Mouse (Mus musculus) erythroblast, embryonic 14.5 days (primary cell): ENCODE data around the gene Ccdc28b. TPM values are rescaled to one million over a fixed set of nuclear protein-coding genes. Genes with fewer than 3 reads are reported as not detected.
A peak's percentile ranks its signal among the peaks of the same experiment; 100 is the strongest.

Source experiments
- H3K27me3 ChIP-seq: 2 replicates; pipeline ENCODE4 v1.6.1; 2012; ENCODE audit warnings: inconsistent platforms; ENCODE audit not compliant: control insufficient read depth
- H3K36me3 ChIP-seq: 2 replicates; pipeline ENCODE4 v1.6.1; 2012; ENCODE audit warnings: mild to moderate bottlenecking, inconsistent platforms; ENCODE audit not compliant: control insufficient read depth
- H3K4me1 ChIP-seq: 2 replicates; pipeline ENCODE4 v1.6.1; 2012; ENCODE audit warnings: inconsistent platforms; ENCODE audit not compliant: control insufficient read depth
- H3K4me3 ChIP-seq: replicated peaks from 2 replicates; pipeline ENCODE3; 2012; ENCODE audit warnings: moderate library complexity, mild to moderate bottlenecking, inconsistent platforms
- H3K9me3 ChIP-seq: 2 replicates; pipeline ENCODE4 v1.6.1; 2012; ENCODE audit warnings: low read length, inconsistent platforms, mixed read lengths; ENCODE audit not compliant: control insufficient read depth
- GATA1 ChIP-seq: IDR thresholded peaks from 2 replicates; pipeline ENCODE4 v1.6.1; 2012; ENCODE audit warnings: low read length, inconsistent platforms, mixed read lengths
- TAL1 ChIP-seq: IDR thresholded peaks from 3 replicates; pipeline ENCODE4 v1.6.1; 2012; ENCODE audit warnings: low read length, inconsistent platforms, mixed read lengths
- polyA plus RNA-seq: library from polyadenylated mRNA; stranded (reverse); fragments of >175 nt; gene quantifications from 2 replicates; pipeline ENCODE4 v1.2.3, GENCODE M21; 2012

The Ccdc28b gene
- polyA plus RNA-seq, 1 experiment: 0.73 TPM

DNA sequence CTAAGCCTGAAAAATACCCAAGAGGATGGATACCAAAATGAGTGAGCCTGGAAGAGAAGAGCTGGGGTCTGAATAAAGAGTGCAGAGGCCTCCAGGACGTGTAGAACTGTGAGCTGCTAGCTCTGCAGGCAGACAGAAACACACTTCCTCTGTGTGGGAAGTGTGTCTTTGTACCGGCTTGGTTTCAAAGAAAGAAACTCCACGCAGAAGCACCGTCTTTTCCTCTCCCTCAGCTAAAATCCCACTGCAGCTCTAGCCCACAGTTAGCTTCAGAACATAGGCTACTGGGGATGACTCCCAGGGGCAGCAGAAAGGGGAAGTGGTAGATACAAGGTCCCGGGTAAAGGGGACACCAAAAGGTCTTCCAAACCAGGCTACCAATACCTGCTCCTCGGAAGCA is 21.5 kb upstream of the Ccdc28b start:
- H3K4me1 ChIP-seq: peaks cover 9% of the 10 kb centered on the region
- H3K36me3 ChIP-seq: peaks cover 64% of the 10 kb centered on the region
- TF ChIP-seq TAL1: no peak
- H3K9me3 ChIP-seq: no peaks in the 10 kb centered on the region
- H3K27me3 ChIP-seq: no peaks in the 10 kb centered on the region
- no peak overlapping the region for H3K4me3 ChIP-seq

DNA sequence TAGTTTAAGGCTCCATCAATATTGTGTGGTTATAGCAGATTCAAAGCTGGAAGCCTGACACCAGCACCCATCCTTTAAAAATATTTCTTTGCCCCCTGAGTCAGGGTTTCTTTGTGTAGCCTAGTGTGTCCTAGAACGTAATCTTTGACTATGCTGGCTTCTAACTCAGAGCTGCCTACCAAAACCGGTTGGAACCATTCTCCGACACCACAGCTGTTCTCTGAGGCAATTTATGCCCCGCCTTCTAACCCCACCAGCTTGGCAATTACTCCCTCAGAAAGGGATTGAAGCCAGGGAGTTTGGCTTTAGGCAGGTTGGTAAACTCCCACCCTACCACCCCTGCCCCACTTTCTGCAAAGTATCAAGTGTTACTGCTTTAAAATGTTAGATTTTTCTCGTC is 18.0 kb upstream of the Ccdc28b start:
- Histone ChIP-seq H3K27me3 (no peaks in the 10 kb centered on the region), H3K4me3 (peak overlapping the region; percentile 94), H3K4me1 (peaks cover 38% of the 10 kb centered on the region), H3K9me3 (no peaks in the 10 kb centered on the region), H3K36me3 (peaks cover 60% of the 10 kb centered on the region)
- TF ChIP-seq TAL1: no peak
- TF ChIP-seq GATA1: no peak

DNA sequence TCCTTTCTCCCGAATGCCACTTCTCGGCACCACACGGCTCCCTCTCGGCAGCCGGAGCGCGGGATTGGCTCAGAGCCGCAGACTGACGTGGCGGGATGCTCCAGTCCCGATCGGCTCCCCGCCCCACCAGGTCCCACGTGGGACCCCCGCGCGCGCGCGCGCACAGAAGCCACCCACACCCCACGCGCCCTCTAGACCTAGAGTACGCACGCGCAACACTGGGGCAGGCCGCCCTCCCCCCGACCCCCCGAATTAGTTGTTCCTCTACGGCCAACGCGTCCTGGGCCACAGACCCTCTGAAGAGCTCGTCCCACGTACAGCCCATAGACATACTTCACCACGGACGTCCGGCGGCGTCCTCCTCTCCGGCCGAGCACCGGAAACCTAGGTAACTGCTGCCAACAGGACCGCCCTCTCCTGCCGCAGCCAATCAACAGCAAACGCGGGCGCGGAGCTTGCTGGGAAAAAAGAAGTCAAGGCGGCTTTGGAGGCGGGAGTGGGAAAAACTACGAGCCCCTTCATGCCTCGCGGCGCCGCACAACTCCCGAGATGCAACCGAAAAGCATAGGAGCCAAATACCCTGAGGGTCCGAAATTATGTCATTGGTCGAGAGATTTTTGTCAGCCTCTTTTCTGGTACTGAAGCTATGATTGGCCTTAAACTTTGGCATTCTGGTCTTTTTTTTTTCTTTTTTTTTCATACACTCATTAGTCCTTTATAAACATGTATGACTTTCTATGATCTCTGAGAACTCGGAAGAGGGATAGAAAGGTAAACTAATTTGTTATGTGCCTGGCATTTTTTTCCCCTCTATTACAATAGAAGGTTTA is 17.1 kb upstream of the Ccdc28b start, which contains the start of gene Txlna:
Gene Txlna, minus strand, starts transcription at position 428 of the 830 bp plus-strand sequence.
- no peaks in the 10 kb centered on the region for H3K9me3 ChIP-seq
- no peaks in the 10 kb centered on the region for H3K27me3 ChIP-seq
- peaks cover 38% of the 10 kb centered on the region for H3K4me1 ChIP-seq
- TF ChIP-seq GATA1: no peak
- no peak for TF ChIP-seq TAL1
- peaks cover 60% of the 10 kb centered on the region for H3K36me3 ChIP-seq
- H3K4me3 ChIP-seq: peak within 1 kb of the TSS; percentile 94

DNA sequence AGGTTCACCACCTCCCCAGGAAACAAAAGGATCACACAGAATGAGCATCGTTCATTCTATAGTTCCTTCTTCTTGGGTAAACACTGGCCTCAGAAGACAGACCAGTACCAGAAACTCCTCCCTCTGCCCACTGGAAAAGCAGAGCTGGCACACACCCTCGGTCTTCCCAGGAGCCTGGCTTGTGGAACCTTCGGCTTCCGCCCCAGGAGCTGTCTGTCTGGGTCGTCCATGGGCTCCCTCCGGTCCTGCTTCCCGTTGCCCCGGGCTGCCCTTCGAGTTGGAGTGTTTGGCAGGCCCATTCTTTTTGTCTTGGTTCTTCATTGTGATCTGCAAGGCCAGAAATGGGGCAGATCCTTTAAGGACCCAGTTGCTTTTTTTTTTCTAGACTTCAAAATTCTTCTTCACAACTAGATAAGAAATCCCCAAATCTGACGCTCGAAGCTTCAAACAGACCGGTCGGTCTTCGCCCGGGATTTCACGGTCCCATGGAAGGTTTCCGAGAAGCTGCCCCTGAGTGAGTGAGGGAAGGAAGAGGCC is 16.4 kb upstream of the Ccdc28b start:
- peaks cover 59% of the 10 kb centered on the region for H3K36me3 ChIP-seq
- no peak for TF ChIP-seq TAL1
- no peak for TF ChIP-seq GATA1
- peak overlapping the region; percentile 94 for H3K4me3 ChIP-seq
- H3K9me3 ChIP-seq: no peaks in the 10 kb centered on the region
- no peaks in the 10 kb centered on the region for H3K27me3 ChIP-seq
- peaks cover 40% of the 10 kb centered on the region for H3K4me1 ChIP-seq

DNA sequence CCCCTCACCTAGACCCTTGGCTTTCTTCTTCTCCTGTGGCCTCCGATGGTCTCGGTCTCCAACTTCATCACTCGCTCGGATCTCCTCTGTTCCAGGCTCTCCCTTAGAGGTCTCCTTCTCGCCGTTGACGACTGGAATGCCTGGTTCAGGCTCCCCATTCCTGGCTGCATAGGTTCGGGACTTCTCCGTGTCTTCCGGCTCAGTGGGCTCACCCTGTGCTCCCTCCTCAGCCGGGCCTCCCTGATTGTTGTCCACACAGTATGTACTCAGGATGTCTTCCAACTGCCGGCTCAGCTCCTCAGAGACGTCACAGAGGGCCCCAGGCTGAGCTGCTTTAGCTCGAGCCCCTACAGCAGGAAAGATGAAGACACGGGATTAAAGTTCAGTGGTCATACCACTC is 15.5 kb upstream of the Ccdc28b start:
- Histone ChIP-seq H3K9me3 (no peaks in the 10 kb centered on the region), H3K4me1 (peaks cover 48% of the 10 kb centered on the region), H3K4me3 (peak overlapping the region; percentile 94), H3K36me3 (peaks cover 59% of the 10 kb centered on the region), H3K27me3 (no peaks in the 10 kb centered on the region)
- no peak for TF ChIP-seq GATA1

DNA sequence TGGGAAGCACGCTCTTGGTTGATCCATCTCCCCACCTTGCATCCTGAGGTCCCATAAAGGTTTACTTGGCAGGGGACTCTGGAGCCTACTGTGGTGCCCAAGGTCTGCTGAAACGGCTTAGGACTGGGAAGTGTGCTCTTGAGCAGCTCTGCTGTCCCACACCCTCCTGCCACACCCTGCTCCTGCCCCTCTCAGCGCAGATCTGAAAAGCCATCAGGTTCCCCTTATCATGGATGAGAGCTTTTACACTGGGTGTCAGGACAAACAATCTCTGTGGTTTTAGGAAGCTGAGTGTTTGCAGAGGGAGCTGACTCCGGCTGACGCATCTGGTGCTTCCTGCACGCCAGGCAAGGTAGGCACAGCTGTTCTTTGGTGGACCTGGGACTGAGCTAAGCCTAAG is 10.1 kb upstream of the Ccdc28b start:
- H3K9me3 ChIP-seq: no peaks in the 10 kb centered on the region
- peaks cover 47% of the 10 kb centered on the region for H3K4me1 ChIP-seq
- peaks cover 93% of the 10 kb centered on the region for H3K36me3 ChIP-seq
- H3K4me3 ChIP-seq: peak overlapping the region; percentile 9
- no peaks in the 10 kb centered on the region for H3K27me3 ChIP-seq
- TF ChIP-seq TAL1 (no peak), GATA1 (no peak)

DNA sequence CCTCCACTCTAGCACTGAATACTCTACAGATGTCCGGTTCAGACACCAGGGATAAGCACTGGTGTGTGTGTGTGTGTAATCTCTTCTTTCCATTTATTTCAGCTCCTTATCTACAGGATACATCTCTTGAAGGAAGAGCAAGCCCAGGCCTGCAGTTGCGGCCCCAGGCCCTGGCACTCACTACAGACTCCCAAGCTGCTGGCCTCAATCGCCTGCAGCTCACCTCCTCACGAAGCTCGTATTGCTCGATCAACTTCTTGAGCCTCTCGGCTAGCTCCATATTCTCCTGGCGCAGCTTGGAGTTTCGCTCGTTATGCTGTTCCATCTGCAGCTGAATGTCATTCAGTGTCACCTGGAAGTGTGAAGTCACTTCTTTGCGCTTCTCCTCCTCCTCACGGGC is 8.1 kb upstream of the Ccdc28b start:
- H3K36me3 ChIP-seq: peaks cover 95% of the 10 kb centered on the region
- TF ChIP-seq TAL1 (no peak), GATA1 (no peak)
- no peaks in the 10 kb centered on the region for H3K9me3 ChIP-seq
- no peak overlapping the region for H3K4me3 ChIP-seq
- H3K27me3 ChIP-seq: no peaks in the 10 kb centered on the region
- H3K4me1 ChIP-seq: peaks cover 32% of the 10 kb centered on the region

DNA sequence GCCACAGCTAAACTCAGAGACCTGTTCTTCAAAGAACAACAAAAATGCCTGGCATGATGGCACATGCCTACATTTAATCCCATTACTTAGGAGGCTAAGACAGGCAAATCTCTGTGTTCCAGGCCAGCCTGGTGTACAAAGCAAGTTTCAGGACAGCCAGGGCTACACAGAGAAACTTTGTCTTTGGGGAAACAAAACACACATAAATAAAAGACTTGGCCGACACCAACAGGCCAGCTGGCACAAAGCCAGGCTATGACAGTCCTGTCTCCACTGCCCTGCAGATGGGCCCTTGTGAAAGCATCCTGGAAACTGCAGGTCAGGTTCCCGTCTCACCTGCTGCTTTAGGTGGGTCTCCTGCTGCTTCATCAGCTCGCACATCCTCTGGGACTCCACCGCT is 7.2 kb upstream of the Ccdc28b start:
- Histone ChIP-seq H3K9me3 (no peaks in the 10 kb centered on the region), H3K4me1 (peaks cover 39% of the 10 kb centered on the region), H3K27me3 (no peaks in the 10 kb centered on the region), H3K4me3 (no peak overlapping the region), H3K36me3 (peaks cover 95% of the 10 kb centered on the region)
- TF ChIP-seq GATA1 (no peak), TAL1 (no peak)

DNA sequence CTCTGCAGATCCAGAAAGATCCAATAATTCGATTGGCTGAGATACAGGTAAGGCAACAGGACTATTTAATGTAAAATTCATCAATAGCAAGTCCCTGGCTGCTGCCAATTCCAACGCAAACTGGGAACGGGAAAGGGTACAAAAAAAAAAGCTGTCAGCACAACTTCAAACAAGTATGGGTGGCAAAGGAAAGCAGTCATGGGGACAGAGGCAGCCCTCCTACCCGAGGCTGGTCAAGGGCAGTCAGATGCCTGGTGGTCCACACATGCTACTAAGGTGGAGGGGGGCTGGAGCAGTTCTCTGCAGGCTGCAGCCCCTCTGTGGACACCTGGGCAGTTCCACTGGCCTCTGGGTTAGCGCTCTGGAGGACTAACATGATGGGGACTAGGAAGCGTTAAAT is 2.3 kb upstream of the Ccdc28b start:
- Histone ChIP-seq H3K36me3 (peaks cover 59% of the 10 kb centered on the region), H3K27me3 (no peaks in the 10 kb centered on the region), H3K4me3 (no peak overlapping the region), H3K9me3 (no peaks in the 10 kb centered on the region), H3K4me1 (peaks cover 55% of the 10 kb centered on the region)
- TF ChIP-seq TAL1 (no peak), GATA1 (no peak)
